9 mouse cellular contexts compared by ENCODE assay signal in genomic region chr15:83344157-83344556, GRCm38 (mm10). TPM values are rescaled to one million over a fixed set of nuclear protein-coding genes. Genes with fewer than 3 reads are reported as not detected.
DNase-seq lines count a peak whose midpoint lies in the region; ATAC-seq and TF ChIP-seq lines count a peak whose summit lies in the region.
"Had no signal": no experiment of that assay in that cellular context is flagged by ENCODE, and none has a peak within 500 bp of the region (broad histone marks: within the 10 kb centered on the region; RNA-seq: fewer than 3 reads in every experiment).

No protein-coding gene starts in this region.

- H3K4me3 ChIP-seq in kidney, adult 2 months (ENCODE audit: insufficient read depth, low read depth, low read length), result no peak overlapping the region
- no peak overlapping the region for H3K4me3 ChIP-seq in kidney, embryonic 14.5 days (ENCODE audit: low read length)
- H3K4me3 ChIP-seq in left cerebral cortex, adult 2 months, result no peak overlapping the region
- H3K4me3 ChIP-seq in midbrain, postnatal 0 days (ENCODE audit: low read depth, low read length), result no peak overlapping the region
- H3K4me3 ChIP-seq: forebrain, embryonic 15.5 days had no signal

- no peak overlapping the region for H3K4me2 ChIP-seq in kidney, embryonic 14.5 days (replicated peaks; ENCODE audit: low read depth, low read length)
- no peak overlapping the region for H3K4me2 ChIP-seq in midbrain, postnatal 0 days (ENCODE audit: low read depth, low read length, poor library complexity, severe bottlenecking)
- H3K4me2 ChIP-seq: forebrain, embryonic 15.5 days had no signal

- no peak for TF ChIP-seq POLR2A in kidney, adult 2 months (IDR thresholded peaks at IDR 0.05; ENCODE audit: low read depth, low read length)

- H3K36me3 ChIP-seq in kidney, adult 2 months (ENCODE audit: control insufficient read depth, insufficient read depth, low read length), result no peaks in the 10 kb centered on the region
- peaks cover 18% of the 10 kb centered on the region for H3K36me3 ChIP-seq in kidney, embryonic 14.5 days (ENCODE audit: control insufficient read depth, insufficient read depth, low read length)
- H3K36me3 ChIP-seq in midbrain, postnatal 0 days (ENCODE audit: insufficient read depth, low read length), result peaks cover 19% of the 10 kb centered on the region

- H3K4me1 ChIP-seq in kidney, adult 2 months (ENCODE audit: control insufficient read depth, insufficient read depth, low read length), result peaks cover 10% of the 10 kb centered on the region; the same call in 1 of the 2 replicates
- H3K4me1 ChIP-seq in kidney, embryonic 14.5 days (ENCODE audit: control insufficient read depth, insufficient read depth, low read length), result peaks cover 5% of the 10 kb centered on the region; the same call in 1 of the 2 replicates
- H3K4me1 ChIP-seq in midbrain, postnatal 0 days (ENCODE audit: insufficient read depth, low read length), result no peaks in the 10 kb centered on the region

- no peaks in the 10 kb centered on the region for H3K9me3 ChIP-seq in kidney, embryonic 14.5 days (ENCODE audit: control insufficient read depth, low read length)
- H3K9me3 ChIP-seq in midbrain, postnatal 0 days (ENCODE audit: low read length), result no peaks in the 10 kb centered on the region
- H3K9me3 ChIP-seq: forebrain, embryonic 15.5 days had no signal

- H3K9ac ChIP-seq in kidney, embryonic 14.5 days (ENCODE audit: low read depth, low read length), result no peak overlapping the region; the same call in 1 of the 2 replicates
- no peak overlapping the region for H3K9ac ChIP-seq in midbrain, postnatal 0 days (replicated peaks; ENCODE audit: low read length, poor library complexity, severe bottlenecking)
- H3K9ac ChIP-seq: forebrain, embryonic 15.5 days had no signal

- no peak for DNase-seq in kidney, adult 2 months
- DNase-seq in c-Kit-positive CD71-positive TER-119-positive erythroid progenitor cells, embryonic 14.5 days (ENCODE audit: low spot score), result peak; percentile 51
- DNase-seq in heart, postnatal 10 days, result peak; percentile 31 to 40
- peak; percentile 58 for DNase-seq in skeletal muscle tissue, adult 2 months (ENCODE audit: low read depth, low spot score)
- DNase-seq in cerebellum, postnatal 36 days, result no peak
- no peak for DNase-seq in left cerebral cortex, adult 2 months (ENCODE audit: extremely low spot score in 1 of 2, low spot score in 2 of 2)
- no peak for DNase-seq in midbrain, postnatal 0 days (ENCODE audit: low spot score)

- intact Hi-C loops in heart, postnatal 10 days (cut with DNase I), result no loop called here
- intact Hi-C loops in left cerebral cortex, adult 2 months (cut with DNase I), result no loop called here

- WGBS in kidney, adult 2 months, result 45% methylated on average over 7 of the region's 7 CpGs
- 27% methylated on average over 7 of the region's 7 CpGs for WGBS in kidney, embryonic 14.5 days
- WGBS in midbrain, postnatal 0 days, result 31% methylated on average over 7 of the region's 7 CpGs

- peak overlapping the region; percentile 21; the same call in 1 of the 2 replicates for H3K27ac ChIP-seq in kidney, adult 2 months (ENCODE audit: insufficient read depth, low read depth, low read length)
- no peak overlapping the region for H3K27ac ChIP-seq in kidney, embryonic 14.5 days (ENCODE audit: low read depth, low read length)
- no peak overlapping the region for H3K27ac ChIP-seq in left cerebral cortex, adult 2 months
- H3K27ac ChIP-seq in midbrain, postnatal 0 days (ENCODE audit: low read depth, low read length), result no peak overlapping the region
- H3K27ac ChIP-seq: forebrain, embryonic 15.5 days had no signal

- ATAC-seq in kidney, embryonic 14.5 days (ENCODE audit: low FRiP score, low TSS enrichment), result no peak
- no peak for ATAC-seq in midbrain, postnatal 0 days (ENCODE audit: low FRiP score)
- ATAC-seq: forebrain, embryonic 15.5 days had no signal

- TF ChIP-seq CTCF in kidney, adult 2 months (conservative IDR thresholded peaks at IDR 0.05; ENCODE audit: insufficient read depth, insufficient read length, low read depth, low read length), result no peak
- TF ChIP-seq CTCF in left cerebral cortex, adult 2 months (IDR thresholded peaks at IDR 0.05), result no peak
- TF ChIP-seq CTCF in midbrain, postnatal 0 days (IDR thresholded peaks at IDR 0.05), result no peak

- H3K27me3 ChIP-seq in kidney, adult 2 months (replicated peaks; ENCODE audit: control insufficient read depth, insufficient read depth, low read length), result no peaks in the 10 kb centered on the region
- no peaks in the 10 kb centered on the region for H3K27me3 ChIP-seq in kidney, embryonic 14.5 days (ENCODE audit: control insufficient read depth, insufficient read depth, low read length)
- no peaks in the 10 kb centered on the region for H3K27me3 ChIP-seq in midbrain, postnatal 0 days (ENCODE audit: insufficient read depth, low read length)
- H3K27me3 ChIP-seq: forebrain, embryonic 15.5 days had no signal

RNA-seq across cellular contexts. Expression of gene Arfgap3, which starts 5.9 kb away (rescaled TPM):
- 21.4 and 26.5 TPM in 2 replicates for polyA plus RNA-seq in kidney, adult 2 months (2012; rRNA removed)
- polyA plus RNA-seq in kidney, embryonic 14.5 days (2014; fragmentation: Nextera tagmentation; extraction: Ambion mirVana), result 25.7 and 33.3 TPM in 2 replicates
- total RNA-seq in heart, postnatal 10 days (2021), result 10 to 100 TPM; 15.6 to 20.2 TPM
- total RNA-seq in left cerebral cortex, adult 2 months (2021), result 10 to 100 TPM; 19.5 to 21.5 TPM
- 41.8 and 44.0 TPM in 2 replicates for total RNA-seq in midbrain, postnatal 0 days (2014; rRNA removed)
- polyA plus RNA-seq in midbrain, postnatal 0 days (2015; fragmentation: Nextera tagmentation; extraction: Ambion mirVana), result 36.4 and 36.8 TPM in 2 replicates

Comparison
In these comparisons a context has a peak if more than half of its experiments do, and no peak if none do; other contexts are left out.
1. DNase-seq: peak in c-Kit-positive CD71-positive TER-119-positive erythroid progenitor cells, embryonic 14.5 days (single experiment), heart, postnatal 10 days (2 of 2) and skeletal muscle tissue, adult 2 months (single experiment); none in kidney, adult 2 months (single experiment), cerebellum, postnatal 36 days (0 of 2), left cerebral cortex, adult 2 months (0 of 2) and midbrain, postnatal 0 days (single experiment).